Mouse (Mus musculus): ENCODE data around the gene Adam30. TPM values are rescaled to one million over a fixed set of nuclear protein-coding genes. Genes with fewer than 3 reads are reported as not detected.

Adam30 gene
- polyA plus RNA-seq, 1 experiment from 2014 or later: not detected

GRCm38 (mm10) chr3:98147706-98148105 lies 12.7 kb upstream of the Adam30 start:
- Histone ChIP-seq H3K36me3 (peaks cover 84% of the 10 kb centered on the region), H3K9me3 (no peaks in the 10 kb centered on the region), H3K27ac (no peak overlapping the region), H3K4me1 (no peaks in the 10 kb centered on the region), H3K27me3 (no peaks in the 10 kb centered on the region), H3K9ac (no peak overlapping the region), H3K4me3 (no peak overlapping the region), H3K4me2 (no peak overlapping the region)
- 91% methylated on average over 14 of the region's 14 CpGs for WGBS
- ATAC-seq (ENCODE audit: insufficient number of reproducible peaks, insufficient read depth, low FRiP score, low TSS enrichment, low read depth): no peak

- Histone ChIP-seq H3K4me3 (no peak overlapping the region), H3K4me1 (no peaks in the 10 kb centered on the region), H3K9ac (no peak overlapping the region), H3K27me3 (no peaks in the 10 kb centered on the region), H3K27ac (no peak overlapping the region), H3K4me2 (no peak overlapping the region), H3K36me3 (peaks cover 62% of the 10 kb centered on the region), H3K9me3 (no peaks in the 10 kb centered on the region)
- no peak for ATAC-seq (ENCODE audit: insufficient number of reproducible peaks, insufficient read depth, low FRiP score, low TSS enrichment, low read depth)
- WGBS: 94% methylated on average over 11 of the region's 11 CpGs
Observed at GRCm38 (mm10) chr3:98149881-98150280, 10.5 kb upstream of the Adam30 start.

GRCm38 (mm10) chr3:98151016-98151415 lies 9.4 kb upstream of the Adam30 start:
- 88% methylated on average over 10 of the region's 10 CpGs for WGBS
- no peak overlapping the region for H3K27ac ChIP-seq
- no peaks in the 10 kb centered on the region for H3K9me3 ChIP-seq
- no peak for ATAC-seq (ENCODE audit: insufficient number of reproducible peaks, insufficient read depth, low FRiP score, low TSS enrichment, low read depth)
- no peaks in the 10 kb centered on the region for H3K27me3 ChIP-seq
- no peak overlapping the region for H3K4me3 ChIP-seq
- no peak overlapping the region for H3K9ac ChIP-seq
- peaks cover 51% of the 10 kb centered on the region for H3K36me3 ChIP-seq
- no peak overlapping the region for H3K4me2 ChIP-seq
- no peaks in the 10 kb centered on the region for H3K4me1 ChIP-seq

GRCm38 (mm10) chr3:98153460-98153859 lies 7.0 kb upstream of the Adam30 start:
- H3K9ac ChIP-seq: no peak overlapping the region
- H3K4me1 ChIP-seq: no peaks in the 10 kb centered on the region
- H3K9me3 ChIP-seq: no peaks in the 10 kb centered on the region
- no peak for ATAC-seq (ENCODE audit: insufficient number of reproducible peaks, insufficient read depth, low FRiP score, low TSS enrichment, low read depth)
- no peak overlapping the region for H3K4me2 ChIP-seq
- H3K4me3 ChIP-seq: no peak overlapping the region
- peaks cover 27% of the 10 kb centered on the region for H3K36me3 ChIP-seq
- no peak overlapping the region for H3K27ac ChIP-seq
- no peaks in the 10 kb centered on the region for H3K27me3 ChIP-seq

GRCm38 (mm10) chr3:98156158-98156557 lies 4.3 kb upstream of the Adam30 start:
- 39% methylated on average over 4 of the region's 4 CpGs for WGBS
- ATAC-seq (ENCODE audit: insufficient number of reproducible peaks, insufficient read depth, low FRiP score, low TSS enrichment, low read depth): no peak

GRCm38 (mm10) chr3:98157073-98157472 lies 3.4 kb upstream of the Adam30 start:
- no peak overlapping the region for H3K4me2 ChIP-seq
- H3K27me3 ChIP-seq: no peaks in the 10 kb centered on the region
- ATAC-seq (ENCODE audit: insufficient number of reproducible peaks, insufficient read depth, low FRiP score, low TSS enrichment, low read depth): no peak
- H3K27ac ChIP-seq: no peak overlapping the region
- H3K9me3 ChIP-seq: no peaks in the 10 kb centered on the region
- no peak overlapping the region for H3K9ac ChIP-seq
- H3K4me3 ChIP-seq: no peak overlapping the region
- H3K4me1 ChIP-seq: peaks cover 7% of the 10 kb centered on the region; the same call in 1 of the 2 replicates
- H3K36me3 ChIP-seq: no peaks in the 10 kb centered on the region
- 72% methylated on average over 2 of the region's 2 CpGs for WGBS

More at GRCm38 (mm10) chr3:98156158-98156557, 4.3 kb upstream of the Adam30 start:
- Histone ChIP-seq H3K9ac (no peak overlapping the region), H3K27ac (no peak overlapping the region), H3K4me2 (no peak overlapping the region), H3K36me3 (peaks cover 5% of the 10 kb centered on the region), H3K4me1 (peaks cover 7% of the 10 kb centered on the region; the same call in 1 of the 2 replicates), H3K9me3 (no peaks in the 10 kb centered on the region), H3K4me3 (no peak overlapping the region), H3K27me3 (no peaks in the 10 kb centered on the region)

- peaks cover 7% of the 10 kb centered on the region; the same call in 1 of the 2 replicates for H3K4me1 ChIP-seq
- no peak for ATAC-seq (ENCODE audit: insufficient number of reproducible peaks, insufficient read depth, low FRiP score, low TSS enrichment, low read depth)
- H3K36me3 ChIP-seq: no peaks in the 10 kb centered on the region
- H3K4me2 ChIP-seq: no peak overlapping the region
- H3K27ac ChIP-seq: no peak overlapping the region
- WGBS: 49% methylated on average over 2 of the region's 2 CpGs
- no peaks in the 10 kb centered on the region for H3K27me3 ChIP-seq
- no peak overlapping the region for H3K4me3 ChIP-seq
- H3K9me3 ChIP-seq: no peaks in the 10 kb centered on the region
- no peak overlapping the region for H3K9ac ChIP-seq
Observed at GRCm38 (mm10) chr3:98157585-98157984, 2.8 kb upstream of the Adam30 start.

- no peaks in the 10 kb centered on the region for H3K9me3 ChIP-seq
- no peak overlapping the region for H3K9ac ChIP-seq
- H3K27ac ChIP-seq: no peak overlapping the region
- 79% methylated on average over 4 of the region's 4 CpGs for WGBS
- H3K36me3 ChIP-seq: no peaks in the 10 kb centered on the region
- no peak overlapping the region for H3K4me3 ChIP-seq
- no peak overlapping the region for H3K4me2 ChIP-seq
- H3K4me1 ChIP-seq: peaks cover 7% of the 10 kb centered on the region; the same call in 1 of the 2 replicates
- H3K27me3 ChIP-seq: no peaks in the 10 kb centered on the region
- ATAC-seq (ENCODE audit: insufficient number of reproducible peaks, insufficient read depth, low FRiP score, low TSS enrichment, low read depth): no peak
Observed at GRCm38 (mm10) chr3:98158646-98159045, 1.8 kb upstream of the Adam30 start.

- H3K36me3 ChIP-seq: no peaks in the 10 kb centered on the region
- H3K4me2 ChIP-seq: no peak overlapping the region
- 23% methylated on average over 4 of the region's 4 CpGs for WGBS
- no peak for ATAC-seq (ENCODE audit: insufficient number of reproducible peaks, insufficient read depth, low FRiP score, low TSS enrichment, low read depth)
- H3K4me1 ChIP-seq: peaks cover 7% of the 10 kb centered on the region; the same call in 1 of the 2 replicates
- H3K27ac ChIP-seq: no peak overlapping the region
- H3K9me3 ChIP-seq: no peaks in the 10 kb centered on the region
- no peak overlapping the region for H3K9ac ChIP-seq
- no peak overlapping the region for H3K4me3 ChIP-seq
- H3K27me3 ChIP-seq: no peaks in the 10 kb centered on the region
Observed at GRCm38 (mm10) chr3:98159289-98159688, 1.1 kb upstream of the Adam30 start.

- no peak overlapping the region for H3K4me2 ChIP-seq
- no peaks in the 10 kb centered on the region for H3K36me3 ChIP-seq
- H3K27ac ChIP-seq: peak overlapping the region; percentile 78
- peaks cover 7% of the 10 kb centered on the region; the same call in 1 of the 2 replicates for H3K9me3 ChIP-seq
- H3K9ac ChIP-seq: no peak overlapping the region
- H3K4me1 ChIP-seq: no peaks in the 10 kb centered on the region
- H3K27me3 ChIP-seq: no peaks in the 10 kb centered on the region
- 69% methylated on average over 4 of the region's 4 CpGs for WGBS
- no peak for ATAC-seq (ENCODE audit: insufficient number of reproducible peaks, insufficient read depth, low FRiP score, low TSS enrichment, low read depth)
- no peak overlapping the region for H3K4me3 ChIP-seq
Observed at GRCm38 (mm10) chr3:98178340-98178739, 17.9 kb downstream of the Adam30 start.

GRCm38 (mm10) chr3:98180805-98181204 lies 20.4 kb downstream of the Adam30 start:
- 29% methylated on average over 7 of the region's 7 CpGs for WGBS
- H3K27me3 ChIP-seq: no peaks in the 10 kb centered on the region
- ATAC-seq (ENCODE audit: insufficient number of reproducible peaks, insufficient read depth, low FRiP score, low TSS enrichment, low read depth): no peak
- H3K9me3 ChIP-seq: peaks cover 4% of the 10 kb centered on the region; the same call in 1 of the 2 replicates
- H3K4me3 ChIP-seq: no peak overlapping the region
- H3K9ac ChIP-seq: no peak overlapping the region
- no peak overlapping the region for H3K4me2 ChIP-seq
- H3K36me3 ChIP-seq: no peaks in the 10 kb centered on the region
- no peaks in the 10 kb centered on the region for H3K4me1 ChIP-seq
- H3K27ac ChIP-seq: no peak overlapping the region

GRCm38 (mm10) chr3:98185163-98185714 lies 24.8 kb downstream of the Adam30 start:
- H3K4me2 ChIP-seq: no peak overlapping the region
- no peak overlapping the region for H3K27ac ChIP-seq
- no peaks in the 10 kb centered on the region for H3K36me3 ChIP-seq
- no peaks in the 10 kb centered on the region for H3K27me3 ChIP-seq
- no peak overlapping the region for H3K9ac ChIP-seq
- peaks cover 4% of the 10 kb centered on the region; the same call in 1 of the 2 replicates for H3K9me3 ChIP-seq
- H3K4me3 ChIP-seq: no peak overlapping the region
- WGBS: 59% methylated on average over 10 of the region's 10 CpGs
- ATAC-seq (ENCODE audit: insufficient number of reproducible peaks, insufficient read depth, low FRiP score, low TSS enrichment, low read depth): no peak
- H3K4me1 ChIP-seq: no peaks in the 10 kb centered on the region
